Mouse (Mus musculus): ENCODE data around the gene Sc5d. TPM values are rescaled to one million over a fixed set of nuclear protein-coding genes. Genes with fewer than 3 reads are reported as not detected.

The Sc5d gene
- polyA plus RNA-seq, 1 experiment from 2014 or later = 80.9 TPM

GRCm38 (mm10) chr9:42241021-42241420, 23.0 kb downstream of the Sc5d start:
- H3K36me3 ChIP-seq (ENCODE audit: control insufficient read depth, insufficient read depth, low read length) = no peaks in the 10 kb centered on the region
- 82% methylated on average over 3 of the region's 3 CpGs for WGBS
- H3K27me3 ChIP-seq (ENCODE audit: control insufficient read depth, insufficient read depth, low read length) = no peaks in the 10 kb centered on the region
- DNase-seq (ENCODE audit: low spot score) (peak; percentile 22), ATAC-seq (ENCODE audit: low FRiP score) (peak; percentile 67; the same call in 1 of the 2 replicates)
- no peak overlapping the region for H3K4me3 ChIP-seq (ENCODE audit: low read depth, low read length)
- H3K9me3 ChIP-seq (ENCODE audit: control insufficient read depth, low read length) = no peaks in the 10 kb centered on the region
- no peak overlapping the region for H3K4me2 ChIP-seq (replicated peaks; ENCODE audit: low read depth, low read length)
- H3K27ac ChIP-seq (ENCODE audit: low read depth, low read length) = no peak overlapping the region
- peak overlapping the region; percentile 35; the same call in 1 of the 2 replicates for H3K9ac ChIP-seq (ENCODE audit: low read depth, low read length)
- H3K4me1 ChIP-seq (replicated peaks; ENCODE audit: control insufficient read depth, insufficient read depth, low read length) = no peaks in the 10 kb centered on the region

DNA sequence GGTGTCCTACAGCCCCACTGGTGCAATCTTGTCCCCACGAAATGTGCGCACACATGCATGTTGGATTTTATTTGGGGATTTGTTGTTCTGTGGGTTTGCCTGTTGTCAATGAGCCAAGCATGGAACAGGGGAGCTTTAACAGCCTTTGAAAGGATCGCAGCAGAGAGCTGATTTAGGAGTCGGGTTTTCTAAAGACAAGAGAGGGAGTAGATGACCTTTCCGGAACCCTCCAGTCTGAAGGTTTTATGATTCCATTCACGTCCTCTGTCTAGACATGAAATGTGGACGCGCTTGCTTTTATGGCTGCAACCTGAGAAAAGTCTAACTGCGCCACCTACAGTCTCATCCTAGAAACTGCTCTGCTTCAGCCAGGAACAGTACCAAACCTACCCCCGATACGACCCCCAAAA, 23.5 kb downstream of the Sc5d start:
- 25% methylated on average over 11 of the region's 11 CpGs for WGBS
- Histone ChIP-seq H3K9me3 (ENCODE audit: control insufficient read depth, low read length) (no peaks in the 10 kb centered on the region), H3K27me3 (ENCODE audit: control insufficient read depth, insufficient read depth, low read length) (no peaks in the 10 kb centered on the region), H3K27ac (ENCODE audit: low read depth, low read length) (no peak overlapping the region), H3K36me3 (ENCODE audit: control insufficient read depth, insufficient read depth, low read length) (no peaks in the 10 kb centered on the region), H3K4me3 (ENCODE audit: low read depth, low read length) (no peak overlapping the region), H3K9ac (ENCODE audit: low read depth, low read length) (no peak overlapping the region), H3K4me2 (replicated peaks; ENCODE audit: low read depth, low read length) (no peak overlapping the region), H3K4me1 (replicated peaks; ENCODE audit: control insufficient read depth, insufficient read depth, low read length) (no peaks in the 10 kb centered on the region)
- ATAC-seq (ENCODE audit: low FRiP score) (peak; percentile 87), DNase-seq (ENCODE audit: low spot score) (peak; percentile 92)

DNA sequence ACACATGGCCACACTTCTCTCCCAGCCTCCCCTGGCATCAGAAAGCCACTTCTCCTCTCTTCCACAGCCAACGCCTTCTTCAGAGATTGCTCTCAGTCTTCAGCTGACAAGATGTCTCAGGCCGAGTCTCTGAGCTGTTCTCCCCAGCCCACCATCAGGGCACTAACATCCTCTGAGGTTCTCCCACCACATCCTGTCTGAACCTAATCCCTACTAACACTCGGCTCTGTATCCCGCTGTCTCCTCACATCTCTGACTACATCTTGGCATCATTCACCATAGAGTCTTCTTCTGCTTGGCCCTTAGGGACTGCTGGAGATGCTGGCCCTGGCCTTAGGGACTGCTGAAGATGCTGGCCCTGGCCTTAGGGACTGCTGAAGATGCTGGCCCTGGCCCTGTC, 25.2 kb downstream of the Sc5d start:
- Histone ChIP-seq H3K27me3 (ENCODE audit: control insufficient read depth, insufficient read depth, low read length) (no peaks in the 10 kb centered on the region), H3K4me2 (replicated peaks; ENCODE audit: low read depth, low read length) (no peak overlapping the region), H3K27ac (ENCODE audit: low read depth, low read length) (no peak overlapping the region), H3K4me3 (ENCODE audit: low read depth, low read length) (no peak overlapping the region), H3K4me1 (replicated peaks; ENCODE audit: control insufficient read depth, insufficient read depth, low read length) (no peaks in the 10 kb centered on the region), H3K36me3 (ENCODE audit: control insufficient read depth, insufficient read depth, low read length) (no peaks in the 10 kb centered on the region), H3K9ac (ENCODE audit: low read depth, low read length) (no peak overlapping the region), H3K9me3 (ENCODE audit: control insufficient read depth, low read length) (no peaks in the 10 kb centered on the region)
- DNase-seq (ENCODE audit: low spot score) (no peak), ATAC-seq (ENCODE audit: low FRiP score) (no peak)
- WGBS = 84% methylated on average over 4 of the region's 4 CpGs

DNA sequence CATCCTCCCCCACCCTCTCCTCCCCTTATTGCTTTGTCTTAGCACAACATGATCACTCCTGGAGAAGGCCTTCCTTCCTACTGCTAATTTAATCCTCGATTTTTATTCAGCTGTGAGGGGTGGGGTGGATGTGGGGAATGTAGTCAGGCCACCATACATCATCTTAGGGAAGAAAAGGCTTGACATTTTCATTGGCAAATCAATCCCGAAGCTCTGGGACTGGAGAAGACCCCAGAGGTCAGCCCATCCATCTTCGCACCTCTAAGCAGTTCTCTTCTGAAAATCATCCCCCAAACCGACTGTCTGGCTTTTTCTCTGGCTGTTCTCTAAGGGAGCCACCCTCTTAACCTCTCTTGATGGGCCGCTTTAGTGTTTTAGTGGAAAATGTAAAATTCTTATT, 32.9 kb downstream of the Sc5d start:
- Histone ChIP-seq H3K27ac (ENCODE audit: low read depth, low read length) (peak overlapping the region; percentile 63), H3K4me3 (ENCODE audit: low read depth, low read length) (no peak overlapping the region), H3K9me3 (ENCODE audit: control insufficient read depth, low read length) (no peaks in the 10 kb centered on the region), H3K4me2 (replicated peaks; ENCODE audit: low read depth, low read length) (no peak overlapping the region), H3K4me1 (replicated peaks; ENCODE audit: control insufficient read depth, insufficient read depth, low read length) (no peaks in the 10 kb centered on the region), H3K9ac (ENCODE audit: low read depth, low read length) (no peak overlapping the region), H3K27me3 (ENCODE audit: control insufficient read depth, insufficient read depth, low read length) (no peaks in the 10 kb centered on the region), H3K36me3 (ENCODE audit: control insufficient read depth, insufficient read depth, low read length) (no peaks in the 10 kb centered on the region)
- ATAC-seq (ENCODE audit: low FRiP score) (peak; percentile 88), DNase-seq (ENCODE audit: low spot score) (peak; percentile 53)
- 34% methylated on average over 5 of the region's 5 CpGs for WGBS

DNA sequence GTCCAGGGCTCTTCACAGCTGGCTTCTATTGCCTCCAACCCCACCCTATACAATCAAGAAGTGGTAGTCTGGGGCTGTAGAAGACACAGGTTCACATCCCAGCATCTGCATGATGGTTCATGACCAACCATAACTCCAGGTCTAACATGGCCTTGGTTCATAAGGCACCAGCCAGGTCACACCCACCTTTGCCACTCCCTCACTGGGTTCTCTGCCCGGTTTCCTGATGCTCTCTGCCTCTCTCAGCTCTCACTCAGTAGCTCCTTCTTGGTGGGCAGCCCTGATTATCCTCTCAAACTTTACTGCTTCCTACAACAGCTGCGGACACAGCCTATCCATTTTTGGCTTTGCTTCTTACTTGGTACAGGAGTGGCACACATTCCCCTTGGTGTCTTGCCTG, 33.7 kb downstream of the Sc5d start:
- Histone ChIP-seq H3K4me2 (replicated peaks; ENCODE audit: low read depth, low read length) (no peak overlapping the region), H3K27me3 (ENCODE audit: control insufficient read depth, insufficient read depth, low read length) (no peaks in the 10 kb centered on the region), H3K9me3 (ENCODE audit: control insufficient read depth, low read length) (no peaks in the 10 kb centered on the region), H3K27ac (ENCODE audit: low read depth, low read length) (peak overlapping the region; percentile 63), H3K4me1 (replicated peaks; ENCODE audit: control insufficient read depth, insufficient read depth, low read length) (no peaks in the 10 kb centered on the region), H3K4me3 (ENCODE audit: low read depth, low read length) (no peak overlapping the region), H3K9ac (ENCODE audit: low read depth, low read length) (no peak overlapping the region), H3K36me3 (ENCODE audit: control insufficient read depth, insufficient read depth, low read length) (no peaks in the 10 kb centered on the region)
- WGBS = 91% methylated on average over 2 of the region's 2 CpGs
- DNase-seq (ENCODE audit: low spot score) (no peak), ATAC-seq (ENCODE audit: low FRiP score) (no peak)

GRCm38 (mm10) chr9:42229465-42230110, 34.5 kb downstream of the Sc5d start:
- H3K36me3 ChIP-seq (ENCODE audit: control insufficient read depth, insufficient read depth, low read length) = no peaks in the 10 kb centered on the region
- DNase-seq (ENCODE audit: low spot score) (no peak), ATAC-seq (ENCODE audit: low FRiP score) (no peak)
- H3K9me3 ChIP-seq (ENCODE audit: control insufficient read depth, low read length) = no peaks in the 10 kb centered on the region
- H3K9ac ChIP-seq (ENCODE audit: low read depth, low read length) = no peak overlapping the region
- 70% methylated on average over 12 of the region's 12 CpGs for WGBS
- no peak overlapping the region for H3K4me2 ChIP-seq (replicated peaks; ENCODE audit: low read depth, low read length)
- no peaks in the 10 kb centered on the region for H3K27me3 ChIP-seq (ENCODE audit: control insufficient read depth, insufficient read depth, low read length)
- no peaks in the 10 kb centered on the region for H3K4me1 ChIP-seq (replicated peaks; ENCODE audit: control insufficient read depth, insufficient read depth, low read length)
- H3K4me3 ChIP-seq (ENCODE audit: low read depth, low read length) = no peak overlapping the region
- H3K27ac ChIP-seq (ENCODE audit: low read depth, low read length) = no peak overlapping the region

DNA sequence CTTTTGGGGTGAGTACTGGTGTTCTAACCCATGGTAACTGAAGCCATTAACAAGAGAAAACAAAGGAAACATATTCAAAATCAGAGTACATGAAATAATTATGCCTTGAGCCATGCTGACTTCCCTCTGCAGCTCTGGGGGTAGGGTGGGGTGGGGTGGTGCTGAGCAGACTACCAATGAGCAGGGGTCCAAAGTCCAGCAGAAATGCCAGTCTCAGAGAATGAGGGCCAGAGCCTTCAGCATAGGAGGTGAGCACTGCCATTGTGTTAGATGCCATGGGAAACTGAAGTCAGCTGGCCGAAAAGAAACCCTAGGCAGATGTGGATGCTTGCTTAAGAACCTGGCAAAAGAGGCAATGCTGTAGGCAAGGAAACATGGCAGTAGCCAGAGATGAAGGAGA, 36.3 kb downstream of the Sc5d start:
- WGBS = 100% methylated on average over 1 of the region's 1 CpGs
- Histone ChIP-seq H3K4me3 (ENCODE audit: low read depth, low read length) (no peak overlapping the region), H3K27ac (ENCODE audit: low read depth, low read length) (no peak overlapping the region), H3K36me3 (ENCODE audit: control insufficient read depth, insufficient read depth, low read length) (no peaks in the 10 kb centered on the region), H3K27me3 (ENCODE audit: control insufficient read depth, insufficient read depth, low read length) (no peaks in the 10 kb centered on the region), H3K9me3 (ENCODE audit: control insufficient read depth, low read length) (no peaks in the 10 kb centered on the region), H3K9ac (ENCODE audit: low read depth, low read length) (no peak overlapping the region), H3K4me1 (replicated peaks; ENCODE audit: control insufficient read depth, insufficient read depth, low read length) (no peaks in the 10 kb centered on the region), H3K4me2 (replicated peaks; ENCODE audit: low read depth, low read length) (no peak overlapping the region)
- DNase-seq (ENCODE audit: low spot score) (no peak), ATAC-seq (ENCODE audit: low FRiP score) (no peak)

- 65% methylated on average over 12 of the region's 12 CpGs for WGBS
- Histone ChIP-seq H3K27ac (ENCODE audit: low read depth, low read length) (no peak overlapping the region), H3K9me3 (ENCODE audit: control insufficient read depth, low read length) (no peaks in the 10 kb centered on the region), H3K36me3 (ENCODE audit: control insufficient read depth, insufficient read depth, low read length) (no peaks in the 10 kb centered on the region), H3K27me3 (ENCODE audit: control insufficient read depth, insufficient read depth, low read length) (no peaks in the 10 kb centered on the region), H3K4me1 (replicated peaks; ENCODE audit: control insufficient read depth, insufficient read depth, low read length) (no peaks in the 10 kb centered on the region), H3K9ac (ENCODE audit: low read depth, low read length) (no peak overlapping the region), H3K4me2 (replicated peaks; ENCODE audit: low read depth, low read length) (no peak overlapping the region), H3K4me3 (ENCODE audit: low read depth, low read length) (no peak overlapping the region)
- ATAC-seq (ENCODE audit: low FRiP score) (no peak), DNase-seq (ENCODE audit: low spot score) (no peak)
Measured at GRCm38 (mm10) chr9:42219001-42219660, 44.9 kb downstream of the Sc5d start.

GRCm38 (mm10) chr9:42217685-42218084, 46.4 kb downstream of the Sc5d start:
- WGBS = 79% methylated on average over 10 of the region's 10 CpGs
- Histone ChIP-seq H3K36me3 (ENCODE audit: control insufficient read depth, insufficient read depth, low read length) (no peaks in the 10 kb centered on the region), H3K27ac (ENCODE audit: low read depth, low read length) (no peak overlapping the region), H3K27me3 (ENCODE audit: control insufficient read depth, insufficient read depth, low read length) (no peaks in the 10 kb centered on the region), H3K4me2 (replicated peaks; ENCODE audit: low read depth, low read length) (no peak overlapping the region), H3K9ac (ENCODE audit: low read depth, low read length) (no peak overlapping the region), H3K4me1 (replicated peaks; ENCODE audit: control insufficient read depth, insufficient read depth, low read length) (no peaks in the 10 kb centered on the region), H3K9me3 (ENCODE audit: control insufficient read depth, low read length) (no peaks in the 10 kb centered on the region), H3K4me3 (ENCODE audit: low read depth, low read length) (no peak overlapping the region)
- ATAC-seq (ENCODE audit: low FRiP score) (no peak), DNase-seq (ENCODE audit: low spot score) (no peak)

Data from hindbrain, embryonic 11.5 days (tissue).